Mouse (Mus musculus) kidney, embryonic 14.5 days (tissue): ENCODE data around the gene Gjc2. TPM values are rescaled to one million over a fixed set of nuclear protein-coding genes. Genes with fewer than 3 reads are reported as not detected.
"Not testable (repeated sequence)": the region's sequence is repeated elsewhere in the genome, so short reads cannot be mapped to it uniquely, and the experiment has no call there.

Experiments used
- ATAC-seq: fragments of 200-750 bp; cut with Nextera tagmentation; 2 replicates; pipeline ENCODE4 v1.8.0; 2017; ENCODE audit warnings: moderate number of reproducible peaks, mild to moderate bottlenecking, moderate TSS enrichment, moderate library complexity; ENCODE audit not compliant: low FRiP score, low TSS enrichment
- H3K27ac ChIP-seq: fragments of 300-500 bp; sonication (generic); 2 replicates; pipeline ENCODE4 v1.5.1; 2014; ENCODE audit warnings: low read depth, mild to moderate bottlenecking, low read length, moderate library complexity, mixed read lengths
- H3K27me3 ChIP-seq: fragments of 300-500 bp; sonication (generic); 2 replicates; pipeline ENCODE4 v1.6.1; 2014; ENCODE audit warnings: mild to moderate bottlenecking, low read length; ENCODE audit not compliant: control insufficient read depth, insufficient read depth
- H3K36me3 ChIP-seq: fragments of 300-500 bp; sonication (generic); 2 replicates; pipeline ENCODE4 v1.6.1; 2014; ENCODE audit warnings: low read length, mixed read lengths; ENCODE audit not compliant: control insufficient read depth, insufficient read depth
- H3K4me1 ChIP-seq: fragments of 300-500 bp; sonication (generic); 2 replicates; pipeline ENCODE4 v1.6.1; 2014; ENCODE audit warnings: low read length, mixed read lengths; ENCODE audit not compliant: control insufficient read depth, insufficient read depth
- H3K4me2 ChIP-seq: fragments of 300-500 bp; sonication (generic); replicated peaks from 2 replicates; pipeline ENCODE4 v1.6.1; 2014; ENCODE audit warnings: low read depth, mild to moderate bottlenecking, low read length
- H3K4me3 ChIP-seq: fragments of 300-500 bp; sonication (generic); 2 replicates; pipeline ENCODE4 v1.5.1; 2014; ENCODE audit warnings: mild to moderate bottlenecking, low read length
- H3K9ac ChIP-seq: fragments of 300-500 bp; sonication (generic); 2 replicates; pipeline ENCODE4 v1.6.1; 2014; ENCODE audit warnings: low read depth, mild to moderate bottlenecking, low read length, moderate library complexity
- H3K9me3 ChIP-seq: fragments of 300-500 bp; sonication (generic); 2 replicates; pipeline ENCODE4 v1.6.1; 2016; ENCODE audit warnings: low read length; ENCODE audit not compliant: control insufficient read depth
- WGBS: fragments of 180-500 bp; shearing (Covaris S2); extraction: QIAGEN DNeasy Blood & Tissue Kit; methylation state at CpG from one replicate; pipeline ENCODE4 v1.1.7; 2014; 5-methylcytosine and 5-hydroxymethylcytosine counted together
- polyA plus RNA-seq: library from polyadenylated mRNA; unstranded; fragments of >200 nt; fragmentation: Nextera tagmentation; extraction: Ambion mirVana; gene quantifications from 2 replicates; pipeline ENCODE4 v1.2.1, GENCODE M21; 2014

The Gjc2 gene
- polyA plus RNA-seq, 1 experiment from 2014 or later: 0.28 TPM

- H3K9me3 ChIP-seq: no peaks in the 10 kb centered on the region
- H3K27me3 ChIP-seq: no peaks in the 10 kb centered on the region
- ATAC-seq: no peak
- H3K4me3 ChIP-seq: no peak overlapping the region
- no peak overlapping the region for H3K4me2 ChIP-seq
- H3K9ac ChIP-seq: no peak overlapping the region
- peaks cover 29% of the 10 kb centered on the region for H3K4me1 ChIP-seq
- H3K27ac ChIP-seq: no peak overlapping the region
- H3K36me3 ChIP-seq: peaks cover 15% of the 10 kb centered on the region
- 65% methylated on average over 2 of the region's 2 CpGs for WGBS
Measured at GRCm38 (mm10) chr11:59224470-59224869, 41.5 kb upstream of the Gjc2 start.

GRCm38 (mm10) chr11:59224025-59224424 lies 41.0 kb upstream of the Gjc2 start:
- no peaks in the 10 kb centered on the region for H3K9me3 ChIP-seq
- peaks cover 30% of the 10 kb centered on the region for H3K4me1 ChIP-seq
- no peak overlapping the region for H3K4me2 ChIP-seq
- peaks cover 16% of the 10 kb centered on the region for H3K36me3 ChIP-seq
- H3K4me3 ChIP-seq: no peak overlapping the region
- no peak overlapping the region for H3K27ac ChIP-seq
- 97% methylated on average over 3 of the region's 3 CpGs for whole genome bisulfite sequencing
- no peak overlapping the region for H3K9ac ChIP-seq
- no peak for ATAC-seq
- H3K27me3 ChIP-seq: no peaks in the 10 kb centered on the region

- no peak overlapping the region for H3K9ac ChIP-seq
- H3K27ac ChIP-seq: no peak overlapping the region
- no peak overlapping the region for H3K4me2 ChIP-seq
- H3K27me3 ChIP-seq: no peaks in the 10 kb centered on the region
- no peak overlapping the region for H3K4me3 ChIP-seq
- H3K36me3 ChIP-seq: peaks cover 20% of the 10 kb centered on the region
- no peaks in the 10 kb centered on the region for H3K9me3 ChIP-seq
- H3K4me1 ChIP-seq: peaks cover 38% of the 10 kb centered on the region
- WGBS: 81% methylated on average over 4 of the region's 4 CpGs
- ATAC-seq: no peak
Measured at GRCm38 (mm10) chr11:59222306-59222705, 39.3 kb upstream of the Gjc2 start.

GRCm38 (mm10) chr11:59221604-59222003 lies 38.6 kb upstream of the Gjc2 start:
- Histone ChIP-seq H3K27ac (no peak overlapping the region), H3K27me3 (no peaks in the 10 kb centered on the region), H3K9me3 (no peaks in the 10 kb centered on the region), H3K36me3 (peaks cover 22% of the 10 kb centered on the region), H3K9ac (no peak overlapping the region), H3K4me2 (no peak overlapping the region), H3K4me1 (peaks cover 43% of the 10 kb centered on the region), H3K4me3 (no peak overlapping the region)
- no peak for ATAC-seq

- peaks cover 30% of the 10 kb centered on the region for H3K36me3 ChIP-seq
- no peak overlapping the region for H3K9ac ChIP-seq
- peak overlapping the region; percentile 14; the same call in 1 of the 2 replicates for H3K27ac ChIP-seq
- no peaks in the 10 kb centered on the region for H3K27me3 ChIP-seq
- no peak overlapping the region for H3K4me3 ChIP-seq
- peaks cover 26% of the 10 kb centered on the region; the same call in 1 of the 2 replicates for H3K4me1 ChIP-seq
- ATAC-seq: no peak
- H3K9me3 ChIP-seq: no peaks in the 10 kb centered on the region
- no peak overlapping the region for H3K4me2 ChIP-seq
Measured at GRCm38 (mm10) chr11:59219064-59219463, 36.1 kb upstream of the Gjc2 start.

- no peaks in the 10 kb centered on the region for H3K27me3 ChIP-seq
- 76% methylated on average over 4 of the region's 4 CpGs for WGBS
- peaks cover 26% of the 10 kb centered on the region for H3K36me3 ChIP-seq
- H3K4me2 ChIP-seq: no peak overlapping the region
- peak overlapping the region; percentile 17; the same call in 1 of the 2 replicates for H3K27ac ChIP-seq
- H3K4me3 ChIP-seq: no peak overlapping the region
- ATAC-seq: 0 out of 2 replicates have a peak, but pooled peaks have one; percentile 49
- H3K4me1 ChIP-seq: peaks cover 22% of the 10 kb centered on the region; the same call in 1 of the 2 replicates
- H3K9ac ChIP-seq: no peak overlapping the region
- H3K9me3 ChIP-seq: no peaks in the 10 kb centered on the region
Measured at GRCm38 (mm10) chr11:59218389-59218998, 35.5 kb upstream of the Gjc2 start.

GRCm38 (mm10) chr11:59216955-59217354 lies 33.9 kb upstream of the Gjc2 start:
- peaks cover 16% of the 10 kb centered on the region; the same call in 1 of the 2 replicates for H3K4me1 ChIP-seq
- no peaks in the 10 kb centered on the region for H3K27me3 ChIP-seq
- 90% methylated on average over 3 of the region's 3 CpGs for WGBS
- no peaks in the 10 kb centered on the region for H3K9me3 ChIP-seq
- no peak overlapping the region for H3K9ac ChIP-seq
- ATAC-seq: no peak
- no peak overlapping the region for H3K4me3 ChIP-seq
- H3K27ac ChIP-seq: no peak overlapping the region
- no peak overlapping the region for H3K4me2 ChIP-seq
- H3K36me3 ChIP-seq: peaks cover 31% of the 10 kb centered on the region

- no peak for ATAC-seq
- WGBS: 92% methylated on average over 12 of the region's 12 CpGs
- no peaks in the 10 kb centered on the region for H3K9me3 ChIP-seq
- no peak overlapping the region for H3K9ac ChIP-seq
- no peak overlapping the region for H3K4me2 ChIP-seq
- no peak overlapping the region for H3K4me3 ChIP-seq
- H3K27ac ChIP-seq: no peak overlapping the region
- H3K36me3 ChIP-seq: peaks cover 40% of the 10 kb centered on the region
- peaks cover 20% of the 10 kb centered on the region for H3K4me1 ChIP-seq
- no peaks in the 10 kb centered on the region for H3K27me3 ChIP-seq
Measured at GRCm38 (mm10) chr11:59212892-59213494, 30.0 kb upstream of the Gjc2 start.

GRCm38 (mm10) chr11:59212320-59212719 lies 29.3 kb upstream of the Gjc2 start:
- H3K27me3 ChIP-seq, H3K9me3 ChIP-seq, H3K4me3 ChIP-seq, H3K27ac ChIP-seq, H3K9ac ChIP-seq, ATAC-seq, H3K4me2 ChIP-seq: not testable (repeated sequence)
- Histone ChIP-seq H3K36me3 (peaks cover 40% of the 10 kb centered on the region), H3K4me1 (peaks cover 14% of the 10 kb centered on the region)
- 83% methylated on average over 12 of the region's 12 CpGs for WGBS
